8 mouse cellular contexts compared by ENCODE assay signal in genomic region chr9:37053601-37054512, GRCm38 (mm10).
A peak's percentile ranks its signal among the peaks of the same experiment; 100 is the strongest.
DNase-seq lines count a peak whose midpoint lies in the region; ATAC-seq and TF ChIP-seq lines count a peak whose summit lies in the region.

No protein-coding gene starts in this region.

- DNase-seq in adrenal gland, adult (ENCODE audit: inconsistent age in 2 of 2, low spot score in 1 of 2), result peak; percentile 15 to 46
- no peak for DNase-seq in adrenal gland, postnatal 4 days (ENCODE audit: low spot score in 2 of 2)
- DNase-seq in brain, embryonic 14.5 days (ENCODE audit: low read depth), result peak; percentile 86
- peak; percentile 77 for DNase-seq in gastrocnemius, postnatal 14 days
- peak; percentile 93 for DNase-seq in hindlimb bud, embryonic 11.5 days (ENCODE audit: extremely low spot score, low read depth, low spot score)
- peak; percentile 21 for DNase-seq in lung, adult 2 months
- DNase-seq in ovary, postnatal 36 days (ENCODE audit: low spot score), result peak; percentile 47

- no peak for TF ChIP-seq POLR2A in brain, embryonic 14.5 days (IDR thresholded peaks at IDR 0.05; ENCODE audit: borderline replicate concordance, extremely low read depth, insufficient read depth, insufficient read length, poor library complexity, severe bottlenecking)
- no peak for TF ChIP-seq POLR2A in lung, adult 2 months (IDR thresholded peaks at IDR 0.05; ENCODE audit: borderline replicate concordance, extremely low read depth, low read depth, low read length)

- intact Hi-C loops in gastrocnemius, postnatal 14 days (cut with DNase I; ENCODE audit: low total_unique reads), result no loop called here

- TF ChIP-seq CTCF in brain, embryonic 14.5 days (IDR thresholded peaks at IDR 0.05; ENCODE audit: borderline replicate concordance, extremely low read depth, insufficient read depth, insufficient read length), result no peak
- no peak for TF ChIP-seq CTCF in lung, adult 2 months (IDR thresholded peaks at IDR 0.05; ENCODE audit: insufficient read depth, low read length)

- WGBS in lung, adult 2 months, result 21% methylated on average over 21 of the region's 21 CpGs

- H3K4me3 ChIP-seq in lung, adult 2 months (replicated peaks; ENCODE audit: extremely low read depth, low read depth, low read length), result no peak overlapping the region

- ATAC-seq in erythroblast, adult 5-6 weeks (replicated peaks; ENCODE audit: low FRiP score, poor library complexity, severe bottlenecking), result no peak

- peaks cover 11% of the 10 kb centered on the region for H3K4me1 ChIP-seq in lung, adult 2 months (ENCODE audit: control insufficient read depth, insufficient read depth, low read length)

Comparison
In these comparisons a context has a peak if more than half of its experiments do, and no peak if none do; other contexts are left out.
1. DNase-seq: peak in adrenal gland, adult (2 of 2), brain, embryonic 14.5 days (single experiment), gastrocnemius, postnatal 14 days (single experiment), hindlimb bud, embryonic 11.5 days (single experiment), lung, adult 2 months (single experiment) and ovary, postnatal 36 days (single experiment); none in adrenal gland, postnatal 4 days (0 of 2).